Mouse (Mus musculus) testis, adult 2 months (tissue): ENCODE data around the gene Phlpp1. TPM values are rescaled to one million over a fixed set of nuclear protein-coding genes. Genes with fewer than 3 reads are reported as not detected.

Source experiments
- H3K27ac ChIP-seq: fragments of 200-500 bp; 2 replicates; pipeline ENCODE4 v1.5.1; 2012; ENCODE audit warnings: low read depth, low read length; ENCODE audit not compliant: control insufficient read depth, insufficient read depth
- H3K27me3 ChIP-seq: fragments of 200-500 bp; 2 replicates; pipeline ENCODE4 v1.6.1; 2012; ENCODE audit warnings: mild to moderate bottlenecking, low read length, moderate library complexity; ENCODE audit not compliant: control insufficient read depth, insufficient read depth
- H3K36me3 ChIP-seq: fragments of 200-500 bp; 2 replicates; pipeline ENCODE4 v1.6.1; 2012; ENCODE audit warnings: mild to moderate bottlenecking, low read length; ENCODE audit not compliant: control insufficient read depth, insufficient read depth
- H3K4me1 ChIP-seq: fragments of 200-500 bp; 2 replicates; pipeline ENCODE4 v1.6.1; 2012; ENCODE audit warnings: low read length; ENCODE audit not compliant: control insufficient read depth, insufficient read depth
- H3K4me3 ChIP-seq: fragments of 200-500 bp; 2 replicates; pipeline ENCODE4 v1.5.1; 2012; ENCODE audit warnings: low read depth, mild to moderate bottlenecking, low read length, moderate library complexity, mixed read lengths; ENCODE audit not compliant: control insufficient read depth
- CTCF ChIP-seq: fragments of 200-500 bp; IDR thresholded peaks from 2 replicates; pipeline ENCODE4 v1.5.1; 2012; ENCODE audit warnings: low read depth, mild to moderate bottlenecking, inconsistent platforms, low read length, moderate library complexity; ENCODE audit not compliant: control insufficient read depth, insufficient read depth, insufficient replicate concordance
- POLR2A ChIP-seq: fragments of 200-500 bp; IDR thresholded peaks from 2 replicates; pipeline ENCODE4 v1.6.1; 2012; ENCODE audit warnings: low read depth, mild to moderate bottlenecking, inconsistent platforms, low read length, moderate library complexity; ENCODE audit not compliant: control insufficient read depth
- polyA plus RNA-seq: library from polyadenylated mRNA; depleted of rRNA; stranded (reverse); fragments of >200 nt; gene quantifications from 2 replicates; pipeline ENCODE4 v1.2.3, GENCODE M21; 2012

The Phlpp1 gene
- polyA plus RNA-seq, 1 experiment, result 59.6 TPM

- no peaks in the 10 kb centered on the region for H3K27me3 ChIP-seq
- no peak overlapping the region for H3K4me3 ChIP-seq
- H3K27ac ChIP-seq, result no peak overlapping the region
- H3K36me3 ChIP-seq, result no peaks in the 10 kb centered on the region
- H3K4me1 ChIP-seq, result no peaks in the 10 kb centered on the region
- TF ChIP-seq POLR2A (no peak), CTCF (no peak)
Observed at GRCm38 (mm10) chr1:106189311-106189710, 17.8 kb downstream of the Phlpp1 start.

GRCm38 (mm10) chr1:106190695-106191094 is 19.1 kb downstream of the Phlpp1 start:
- H3K4me3 ChIP-seq, result no peak overlapping the region
- H3K36me3 ChIP-seq, result no peaks in the 10 kb centered on the region
- H3K4me1 ChIP-seq, result no peaks in the 10 kb centered on the region
- no peaks in the 10 kb centered on the region for H3K27me3 ChIP-seq
- TF ChIP-seq CTCF, result no peak
- TF ChIP-seq POLR2A, result no peak
- H3K27ac ChIP-seq, result no peak overlapping the region

GRCm38 (mm10) chr1:106191885-106192284 is 20.3 kb downstream of the Phlpp1 start:
- TF ChIP-seq POLR2A (no peak), CTCF (no peak)
- no peaks in the 10 kb centered on the region for H3K27me3 ChIP-seq
- H3K4me1 ChIP-seq, result no peaks in the 10 kb centered on the region
- H3K36me3 ChIP-seq, result no peaks in the 10 kb centered on the region
- no peak overlapping the region for H3K4me3 ChIP-seq
- H3K27ac ChIP-seq, result no peak overlapping the region

GRCm38 (mm10) chr1:106192864-106193470 is 21.4 kb downstream of the Phlpp1 start:
- Histone ChIP-seq H3K27ac (no peak overlapping the region), H3K27me3 (no peaks in the 10 kb centered on the region), H3K4me3 (no peak overlapping the region), H3K36me3 (no peaks in the 10 kb centered on the region), H3K4me1 (no peaks in the 10 kb centered on the region)
- TF ChIP-seq POLR2A, result no peak
- TF ChIP-seq CTCF, result no peak

GRCm38 (mm10) chr1:106193487-106193886 is 21.9 kb downstream of the Phlpp1 start:
- Histone ChIP-seq H3K27ac (no peak overlapping the region), H3K4me3 (no peak overlapping the region), H3K4me1 (no peaks in the 10 kb centered on the region), H3K36me3 (no peaks in the 10 kb centered on the region), H3K27me3 (no peaks in the 10 kb centered on the region)
- TF ChIP-seq POLR2A (no peak), CTCF (no peak)

- H3K36me3 ChIP-seq, result no peaks in the 10 kb centered on the region
- no peaks in the 10 kb centered on the region for H3K4me1 ChIP-seq
- no peak for TF ChIP-seq CTCF
- TF ChIP-seq POLR2A, result no peak
- no peak overlapping the region for H3K4me3 ChIP-seq
- no peak overlapping the region for H3K27ac ChIP-seq
- no peaks in the 10 kb centered on the region for H3K27me3 ChIP-seq
Observed at GRCm38 (mm10) chr1:106194263-106194662, 22.7 kb downstream of the Phlpp1 start.

GRCm38 (mm10) chr1:106197991-106198390 is 26.4 kb downstream of the Phlpp1 start:
- Histone ChIP-seq H3K4me1 (no peaks in the 10 kb centered on the region), H3K27ac (no peak overlapping the region), H3K36me3 (no peaks in the 10 kb centered on the region), H3K4me3 (no peak overlapping the region), H3K27me3 (no peaks in the 10 kb centered on the region)
- TF ChIP-seq CTCF (no peak), POLR2A (no peak)
